Mouse (Mus musculus) central nervous system, embryonic 14 days (tissue): Measurements from ENCODE around the gene Ppp2r5b. TPM values are rescaled to one million over a fixed set of nuclear protein-coding genes. Genes with fewer than 3 reads are reported as not detected.

Source experiments
- polyA plus RNA-seq: library from polyadenylated mRNA; depleted of rRNA; stranded (reverse); fragments of >200 nt; gene quantifications from 2 replicates; pipeline ENCODE4 v1.2.3, GENCODE M21; 2012; rRNA removed

Gene Ppp2r5b
- polyA plus RNA-seq = 99.3 and 99.9 TPM in 2 replicates

GRCm38 (mm10) chr19:6235084-6236052 lies at the start of gene Ppp2r5b:
TSS of gene Ppp2r5b (minus strand) at chr19:6235872.

GRCm38 (mm10) chr19:6276426-6277421 lies 41.1 kb upstream of the Ppp2r5b start, which contains the start of gene Ehd1:
TSS of gene Ehd1 (plus strand) at chr19:6276725.

GRCm38 (mm10) chr19:6241274-6242107 lies 5.8 kb upstream of the Ppp2r5b start, which contains the start of gene Atg2a:
TSS of gene Atg2a (plus strand) at chr19:6241668.

GRCm38 (mm10) chr19:6226135-6226534 lies 9.5 kb downstream of the Ppp2r5b start, which contains the start of gene Gpha2:
TSS of gene Gpha2 (plus strand) at chr19:6226380.

GRCm38 (mm10) chr19:6184131-6184530 lies 51.5 kb downstream of the Ppp2r5b start, which contains the start of gene Majin:
TSS of gene Majin (plus strand) at chr19:6184388.

Other genes starting within 250 kb of the Ppp2r5b start
- gene Slc22a20, start 249.7 kb downstream of the Ppp2r5b start, polyA plus RNA-seq = not detected in 2 replicates
- gene Capn1, start 220.0 kb downstream of the Ppp2r5b start, polyA plus RNA-seq = 5.1 and 9.9 TPM in 2 replicates
- 28.2 and 37.9 TPM in 2 replicates for gene Syvn1, start 189.3 kb downstream of the Ppp2r5b start, polyA plus RNA-seq
- 52.3 and 53.8 TPM in 2 replicates for gene Mrpl49, start 178.1 kb downstream of the Ppp2r5b start, polyA plus RNA-seq
- gene Fau, start 178.0 kb downstream of the Ppp2r5b start, polyA plus RNA-seq = 1,336 and 1,386 TPM in 2 replicates
- 31.1 and 33.9 TPM in 2 replicates for gene Znhit2, start 174.7 kb downstream of the Ppp2r5b start, polyA plus RNA-seq
- gene Tm7sf2, start 167.5 kb downstream of the Ppp2r5b start, polyA plus RNA-seq = 79.3 and 81.1 TPM in 2 replicates
- gene Vps51, start 158.6 kb downstream of the Ppp2r5b start, polyA plus RNA-seq = 101 and 102 TPM in 2 replicates
- gene Tmem262, start 155.8 kb downstream of the Ppp2r5b start, polyA plus RNA-seq = not detected in 2 replicates
- gene Gm28374, start 153.6 kb downstream of the Ppp2r5b start, polyA plus RNA-seq = 2.3 and 2.7 TPM in 2 replicates
- 99.9 and 111 TPM in 2 replicates for gene Zfpl1, start 150.9 kb downstream of the Ppp2r5b start, polyA plus RNA-seq
- 13.7 and 19.6 TPM in 2 replicates for gene Cdca5, start 150.9 kb downstream of the Ppp2r5b start, polyA plus RNA-seq
- 0.29 and 0.48 TPM in 2 replicates for gene AC131692.1, start 141.5 kb downstream of the Ppp2r5b start, polyA plus RNA-seq
- 1.8 and 1.9 TPM in 2 replicates for gene Naaladl1, start 130.1 kb downstream of the Ppp2r5b start, polyA plus RNA-seq
- gene Sac3d1, start 117.2 kb downstream of the Ppp2r5b start, polyA plus RNA-seq = 45.8 and 47.4 TPM in 2 replicates
- 47.2 and 51.4 TPM in 2 replicates for gene Snx15, start 107.6 kb downstream of the Ppp2r5b start, polyA plus RNA-seq
- 0.34 and 0.48 TPM in 2 replicates for gene Batf2, start 94.9 kb downstream of the Ppp2r5b start, polyA plus RNA-seq
- 99.8 and 109 TPM in 2 replicates for gene Arl2, start 94.3 kb downstream of the Ppp2r5b start, polyA plus RNA-seq
- 0.09 TPM in 1 of 2 replicates, not detected in the other for gene Majin, start 51.5 kb downstream of the Ppp2r5b start, polyA plus RNA-seq
- gene Gpha2, start 9.5 kb downstream of the Ppp2r5b start, polyA plus RNA-seq = 0.14 and 1.1 TPM in 2 replicates
- gene Atg2a, start 5.8 kb upstream of the Ppp2r5b start, polyA plus RNA-seq = 19.9 and 22.5 TPM in 2 replicates
- 175 and 205 TPM in 2 replicates for gene Ehd1, start 40.9 kb upstream of the Ppp2r5b start, polyA plus RNA-seq
- 5.2 and 8.1 TPM in 2 replicates for gene Cdc42bpg, start 70.6 kb upstream of the Ppp2r5b start, polyA plus RNA-seq
- gene Men1, start 99.1 kb upstream of the Ppp2r5b start, polyA plus RNA-seq = 105 and 109 TPM in 2 replicates
- gene Map4k2, start 105.3 kb upstream of the Ppp2r5b start, polyA plus RNA-seq = 111 and 113 TPM in 2 replicates
- gene Sf1, start 127.8 kb upstream of the Ppp2r5b start, polyA plus RNA-seq = 197 and 220 TPM in 2 replicates
- 2.2 and 7.0 TPM in 2 replicates for gene Pygm, start 148.5 kb upstream of the Ppp2r5b start, polyA plus RNA-seq
- gene Rasgrp2, start 163.5 kb upstream of the Ppp2r5b start, polyA plus RNA-seq = 41.8 and 47.5 TPM in 2 replicates
- 166 and 177 TPM in 2 replicates for gene Nrxn2, start 182.9 kb upstream of the Ppp2r5b start, polyA plus RNA-seq